Mouse (Mus musculus) forebrain, postnatal 0 days (tissue): ENCODE measurements around the gene Fignl2. TPM values are rescaled to one million over a fixed set of nuclear protein-coding genes. Genes with fewer than 3 reads are reported as not detected.
A peak's percentile ranks its signal among the peaks of the same experiment; 100 is the strongest.

Experiments used
- ATAC-seq: fragments of 200-750 bp; cut with Nextera tagmentation; 2 replicates; pipeline ENCODE4 v1.8.0; 2017; ENCODE audit warnings: mild to moderate bottlenecking, moderate library complexity
- DNase-seq: peaks from one replicate; pipeline ENCODE4 v3.0.0-alpha.2; 2015
- H3K27ac ChIP-seq: fragments of 300-500 bp; sonication (generic); 2 replicates; pipeline ENCODE4 v1.5.1; 2014; ENCODE audit warnings: low read depth, mild to moderate bottlenecking, antibody characterized with exemption, low read length, moderate library complexity, mixed read lengths
- H3K27me3 ChIP-seq: fragments of 300-500 bp; sonication (generic); 2 replicates; pipeline ENCODE4 v1.6.1; 2014; ENCODE audit warnings: mild to moderate bottlenecking, low read length, mixed read lengths; ENCODE audit not compliant: insufficient read depth
- H3K36me3 ChIP-seq: fragments of 300-500 bp; sonication (generic); 2 replicates; pipeline ENCODE4 v1.6.1; 2014; ENCODE audit warnings: mild to moderate bottlenecking, moderate library complexity; ENCODE audit not compliant: insufficient read depth
- H3K4me1 ChIP-seq: fragments of 300-500 bp; sonication (generic); 2 replicates; pipeline ENCODE4 v1.6.1; 2014; ENCODE audit warnings: antibody characterized with exemption; ENCODE audit not compliant: insufficient read depth
- H3K4me2 ChIP-seq: fragments of 300-500 bp; sonication (generic); 2 replicates; pipeline ENCODE4 v1.6.1; 2014; ENCODE audit warnings: low read depth, mild to moderate bottlenecking, moderate library complexity
- H3K4me3 ChIP-seq: fragments of 300-500 bp; sonication (generic); 2 replicates; pipeline ENCODE4 v1.5.1; 2014; ENCODE audit warnings: low read depth, low read length, mixed read lengths
- H3K9ac ChIP-seq: fragments of 300-500 bp; sonication (generic); 2 replicates; pipeline ENCODE4 v1.6.1; 2014; ENCODE audit warnings: mild to moderate bottlenecking
- H3K9me3 ChIP-seq: fragments of 300-500 bp; sonication (generic); 2 replicates; pipeline ENCODE4 v1.6.1; 2016; ENCODE audit warnings: low read length
- CTCF ChIP-seq: sonication (generic); IDR thresholded peaks from 2 replicates; pipeline ENCODE4 v1.5.1; 2016; ENCODE audit warnings: antibody characterized with exemption, control low read depth, low read depth
- WGBS: fragments of 180-500 bp; shearing (Covaris S2); extraction: QIAGEN DNeasy Blood & Tissue Kit; methylation state at CpG from one replicate; pipeline ENCODE4 v1.1.7; 2014; 5-methylcytosine and 5-hydroxymethylcytosine counted together
- polyA plus RNA-seq: library from polyadenylated mRNA; unstranded; fragments of >200 nt; fragmentation: Nextera tagmentation; extraction: Ambion mirVana; gene quantifications from 2 replicates; pipeline ENCODE4 v1.2.1, GENCODE M21; 2015
- total RNA-seq: library from RNA; depleted of rRNA; stranded (reverse); fragments of >200 nt; gene quantifications from 2 replicates; pipeline ENCODE4 v1.2.3, GENCODE M21; 2014

Fignl2 gene
- total and polyA plus RNA-seq, 2 experiments from 2014 or later = 0.06 to 1.3 TPM

DNA sequence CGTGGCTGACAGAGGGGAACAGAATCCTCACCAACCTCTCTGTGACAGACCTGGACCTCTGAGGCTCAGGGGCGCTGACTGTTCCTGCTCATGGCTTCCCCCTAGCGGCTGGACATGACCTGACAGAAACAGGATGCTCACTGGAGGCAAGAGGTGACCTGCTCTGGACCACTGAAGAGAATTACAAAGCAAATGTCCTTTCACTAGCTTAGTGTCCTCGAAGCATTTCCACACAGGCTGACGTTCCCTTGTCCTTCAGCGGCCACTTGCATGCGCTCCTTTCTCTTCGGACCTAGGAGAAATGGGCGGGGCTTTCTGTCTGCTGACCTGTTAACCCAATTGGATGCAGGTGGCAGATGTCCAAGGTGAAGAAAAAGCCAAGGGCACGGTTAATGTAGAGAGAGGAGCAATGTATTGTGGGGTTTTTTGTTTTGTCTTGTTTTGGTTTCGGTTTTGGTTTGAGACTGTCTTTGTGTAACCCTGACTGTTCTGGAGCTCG lies 27.2 kb upstream of the Fignl2 start:
- Histone ChIP-seq H3K36me3 (no peaks in the 10 kb centered on the region), H3K27ac (no peak overlapping the region), H3K9ac (no peak overlapping the region), H3K4me1 (no peaks in the 10 kb centered on the region), H3K4me2 (0 out of 2 replicates have a peak overlapping the region, but pooled peaks have one; percentile 15), H3K9me3 (no peaks in the 10 kb centered on the region), H3K27me3 (no peaks in the 10 kb centered on the region), H3K4me3 (no peak overlapping the region)
- 19% methylated on average over 12 of the region's 12 CpGs for WGBS
- DNase-seq (peak; percentile 39), ATAC-seq (no peak; the same call in 1 of the 2 replicates)
- TF ChIP-seq CTCF = peak; percentile 76

DNA sequence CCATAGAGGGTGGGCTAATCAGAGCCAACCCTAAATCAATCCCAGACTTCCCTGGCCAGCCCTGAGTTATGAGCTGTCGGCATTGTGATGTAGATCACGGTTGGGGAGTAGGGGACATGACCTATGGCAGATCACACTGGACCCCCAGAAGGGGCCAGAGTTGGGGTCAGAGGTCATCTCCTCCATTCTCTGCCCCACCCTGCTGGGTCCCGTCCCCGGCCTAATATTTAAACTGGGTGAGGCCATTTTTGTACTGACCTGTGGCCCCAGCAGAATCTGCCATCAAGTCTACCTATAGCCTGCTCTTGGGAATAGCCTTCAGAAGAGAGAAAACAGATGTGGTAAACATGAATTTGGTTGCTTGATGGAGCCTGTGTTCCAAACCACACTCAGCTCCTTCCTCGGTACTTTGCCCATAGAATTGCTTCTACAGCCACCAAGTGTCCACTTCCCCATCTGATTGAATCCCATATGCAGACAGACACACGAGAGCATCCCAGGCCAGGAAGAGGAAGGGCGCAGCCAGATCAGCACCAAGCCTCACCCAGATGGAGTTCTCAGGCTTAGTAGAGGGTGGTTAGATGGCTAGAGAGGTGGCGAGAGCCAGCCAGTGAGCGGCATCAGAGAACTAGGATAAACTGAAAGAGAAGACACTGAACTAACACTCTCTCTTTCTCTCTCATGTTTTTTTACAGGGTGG lies 25.4 kb upstream of the Fignl2 start:
- Histone ChIP-seq H3K27ac (no peak overlapping the region), H3K9me3 (no peaks in the 10 kb centered on the region), H3K27me3 (no peaks in the 10 kb centered on the region), H3K9ac (no peak overlapping the region), H3K36me3 (no peaks in the 10 kb centered on the region), H3K4me3 (no peak overlapping the region), H3K4me1 (no peaks in the 10 kb centered on the region), H3K4me2 (no peak overlapping the region)
- no peak for TF ChIP-seq CTCF
- DNase-seq = no peak
- ATAC-seq = no peak
- 90% methylated on average over 9 of the region's 9 CpGs for WGBS

DNA sequence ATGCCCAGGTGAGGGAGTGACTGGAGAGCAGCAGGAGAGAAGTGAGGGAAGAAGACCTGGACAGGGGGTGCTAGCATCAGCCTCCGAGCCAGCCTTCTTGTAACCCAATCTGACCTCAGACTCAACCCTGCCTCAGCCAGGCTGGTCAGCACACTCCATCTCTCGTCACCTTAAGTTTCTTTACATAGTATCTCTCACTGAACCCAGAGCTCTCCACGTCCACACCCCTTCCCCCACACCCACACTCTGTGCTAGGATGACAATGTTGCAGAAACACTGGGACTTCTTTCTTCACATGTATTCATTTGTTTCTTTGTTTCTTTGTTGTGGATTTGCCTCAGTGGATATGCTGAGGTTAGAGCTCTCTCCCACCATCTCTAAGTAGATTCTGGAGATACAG lies 22.6 kb upstream of the Fignl2 start:
- Histone ChIP-seq H3K9ac (no peak overlapping the region), H3K36me3 (no peaks in the 10 kb centered on the region), H3K27ac (no peak overlapping the region), H3K9me3 (no peaks in the 10 kb centered on the region), H3K4me1 (0 out of 2 replicates have a peak, but pooled peaks cover 8% of the 10 kb centered on the region), H3K27me3 (no peaks in the 10 kb centered on the region), H3K4me3 (no peak overlapping the region), H3K4me2 (no peak overlapping the region)
- no peak for TF ChIP-seq CTCF
- 91% methylated on average over 3 of the region's 3 CpGs for WGBS
- no peak for DNase-seq
- no peak for ATAC-seq

DNA sequence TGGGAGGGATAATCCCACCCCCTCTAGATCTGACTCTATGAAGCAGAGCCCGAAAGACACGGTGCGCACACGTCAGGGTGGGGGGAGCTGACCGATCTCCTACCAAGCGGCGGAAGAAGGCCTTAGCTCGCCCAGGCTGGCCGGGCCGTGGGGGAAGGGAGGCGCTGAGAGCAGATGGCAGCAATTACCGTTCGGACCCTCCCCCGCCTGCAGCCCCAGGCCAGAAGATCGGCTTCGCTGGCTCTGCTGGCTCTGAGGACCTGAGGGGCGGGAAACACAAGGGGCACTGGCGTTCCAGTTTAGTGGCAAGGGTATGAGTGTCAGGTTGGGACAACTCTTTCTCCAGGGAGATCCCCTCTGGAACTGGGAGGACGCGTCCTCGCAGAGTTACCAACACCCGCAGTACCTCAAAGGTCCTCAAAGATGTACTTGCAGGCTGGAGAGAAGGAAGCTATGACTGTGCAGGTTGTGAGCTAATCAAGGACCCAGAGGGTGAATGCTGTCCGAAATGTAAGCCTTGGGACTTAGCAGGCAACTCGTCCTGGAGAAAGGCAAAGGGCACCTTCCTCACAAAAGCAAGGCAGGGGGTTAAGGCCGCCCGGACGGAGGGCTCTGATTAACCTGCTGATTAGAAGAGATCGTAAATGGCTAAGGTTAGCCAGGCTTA lies 19.8 kb upstream of the Fignl2 start:
- peak; percentile 45 for ATAC-seq
- WGBS = 10% methylated on average over 28 of the region's 28 CpGs

DNA sequence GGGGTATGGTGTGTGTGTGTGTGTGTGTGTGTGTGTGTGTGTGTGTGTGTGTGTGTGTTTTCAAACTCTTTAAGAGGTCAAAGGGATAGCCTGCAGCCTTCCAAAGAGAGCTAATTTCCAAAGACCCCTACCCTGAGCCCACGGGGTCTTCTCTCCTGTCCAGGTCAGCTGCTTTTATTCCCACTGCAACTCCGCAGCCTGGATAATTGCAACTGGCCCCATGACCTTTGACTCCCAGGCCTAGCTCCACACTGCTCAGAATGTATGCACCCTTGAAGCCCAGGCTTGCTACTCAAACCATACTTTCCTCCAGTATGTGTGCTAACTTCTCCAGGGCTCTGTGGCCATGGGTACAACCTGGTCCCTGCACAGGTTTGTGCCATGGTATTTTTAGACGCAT lies 17.0 kb upstream of the Fignl2 start:
- WGBS = 53% methylated on average over 3 of the region's 3 CpGs

More for the DNA sequence above, 19.8 kb upstream of the Fignl2 start:
- H3K4me3 ChIP-seq = no peak overlapping the region
- no peak for DNase-seq
- no peaks in the 10 kb centered on the region for H3K36me3 ChIP-seq
- H3K9ac ChIP-seq = 0 out of 2 replicates have a peak overlapping the region, but pooled peaks have one; percentile 14
- H3K9me3 ChIP-seq = no peaks in the 10 kb centered on the region
- no peak overlapping the region for H3K27ac ChIP-seq
- no peaks in the 10 kb centered on the region for H3K27me3 ChIP-seq
- peak overlapping the region; percentile 25 for H3K4me2 ChIP-seq
- H3K4me1 ChIP-seq = 0 out of 2 replicates have a peak, but pooled peaks cover 12% of the 10 kb centered on the region
- TF ChIP-seq CTCF = no peak

DNA sequence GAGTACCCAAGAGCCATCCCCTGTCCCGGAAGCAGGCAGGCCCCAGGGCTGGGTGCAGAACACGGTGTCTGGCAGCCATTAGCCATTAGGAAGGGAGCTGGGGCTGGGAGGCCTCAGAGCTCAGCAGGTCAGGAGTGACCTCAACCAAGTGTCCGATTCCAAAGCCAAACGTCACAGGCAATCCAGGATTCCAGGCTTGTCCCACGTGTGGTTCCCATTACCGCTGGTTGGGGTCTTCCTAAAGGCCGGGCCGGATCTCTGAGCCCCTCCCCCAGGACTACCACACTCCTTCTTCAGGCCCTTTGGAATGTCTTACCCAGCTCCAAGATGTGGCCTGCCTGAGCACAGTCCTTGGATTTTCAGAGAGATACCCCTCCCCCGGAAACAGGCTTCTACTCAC lies 16.6 kb upstream of the Fignl2 start:
- no peaks in the 10 kb centered on the region for H3K9me3 ChIP-seq
- WGBS = 68% methylated on average over 9 of the region's 9 CpGs
- no peak for ATAC-seq

More for the DNA sequence above, 17.0 kb upstream of the Fignl2 start:
- H3K27me3 ChIP-seq = no peaks in the 10 kb centered on the region
- no peak overlapping the region for H3K9ac ChIP-seq
- H3K36me3 ChIP-seq = no peaks in the 10 kb centered on the region
- ATAC-seq (no peak), DNase-seq (no peak)
- no peak overlapping the region for H3K4me3 ChIP-seq
- TF ChIP-seq CTCF = no peak
- H3K4me1 ChIP-seq = 0 out of 2 replicates have a peak, but pooled peaks cover 14% of the 10 kb centered on the region
- H3K4me2 ChIP-seq = no peak overlapping the region
- H3K27ac ChIP-seq = no peak overlapping the region
- no peaks in the 10 kb centered on the region for H3K9me3 ChIP-seq

DNA sequence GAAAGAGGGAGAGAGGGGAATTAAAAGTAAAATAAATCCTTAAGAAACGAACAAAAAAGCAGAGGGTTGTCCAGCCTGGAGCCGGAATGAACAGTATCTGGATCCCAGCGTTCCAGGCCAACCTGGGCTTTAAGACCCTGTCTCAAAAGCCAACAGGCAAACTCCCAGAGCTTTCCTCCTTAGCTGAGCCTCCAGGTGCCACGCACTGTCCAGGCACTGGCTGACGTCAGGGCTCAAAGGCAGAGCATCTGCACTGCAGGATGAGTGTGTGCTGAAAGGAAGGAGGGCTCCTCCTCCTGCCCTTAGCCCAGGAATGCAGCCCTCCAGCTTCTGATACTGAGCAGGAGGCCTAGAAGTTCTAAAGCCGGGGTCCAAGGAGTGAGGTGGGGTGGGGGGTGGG lies 15.6 kb upstream of the Fignl2 start:
- Histone ChIP-seq H3K27me3 (no peaks in the 10 kb centered on the region), H3K4me2 (no peak overlapping the region), H3K9ac (no peak overlapping the region), H3K36me3 (no peaks in the 10 kb centered on the region), H3K27ac (no peak overlapping the region), H3K4me1 (0 out of 2 replicates have a peak, but pooled peaks cover 14% of the 10 kb centered on the region), H3K4me3 (no peak overlapping the region), H3K9me3 (no peaks in the 10 kb centered on the region)
- ATAC-seq (no peak), DNase-seq (no peak)
- no peak for TF ChIP-seq CTCF
- 53% methylated on average over 6 of the region's 6 CpGs for WGBS

More for the DNA sequence above, 16.6 kb upstream of the Fignl2 start:
- Histone ChIP-seq H3K4me1 (0 out of 2 replicates have a peak, but pooled peaks cover 14% of the 10 kb centered on the region), H3K4me2 (no peak overlapping the region), H3K27me3 (no peaks in the 10 kb centered on the region), H3K4me3 (no peak overlapping the region), H3K9ac (no peak overlapping the region), H3K27ac (no peak overlapping the region), H3K36me3 (no peaks in the 10 kb centered on the region)
- DNase-seq = no peak
- TF ChIP-seq CTCF = no peak
